Mouse (Mus musculus): ENCODE measurements at regions not wholly inside any gene's neighbourhood (a gene's known extent, or its start where the extent isn't known, plus 50 kb on each side); places are given as distances from the start of the nearest gene placed in this dataset.
A peak's percentile ranks its signal among the peaks of the same experiment; 100 is the strongest.

DNA sequence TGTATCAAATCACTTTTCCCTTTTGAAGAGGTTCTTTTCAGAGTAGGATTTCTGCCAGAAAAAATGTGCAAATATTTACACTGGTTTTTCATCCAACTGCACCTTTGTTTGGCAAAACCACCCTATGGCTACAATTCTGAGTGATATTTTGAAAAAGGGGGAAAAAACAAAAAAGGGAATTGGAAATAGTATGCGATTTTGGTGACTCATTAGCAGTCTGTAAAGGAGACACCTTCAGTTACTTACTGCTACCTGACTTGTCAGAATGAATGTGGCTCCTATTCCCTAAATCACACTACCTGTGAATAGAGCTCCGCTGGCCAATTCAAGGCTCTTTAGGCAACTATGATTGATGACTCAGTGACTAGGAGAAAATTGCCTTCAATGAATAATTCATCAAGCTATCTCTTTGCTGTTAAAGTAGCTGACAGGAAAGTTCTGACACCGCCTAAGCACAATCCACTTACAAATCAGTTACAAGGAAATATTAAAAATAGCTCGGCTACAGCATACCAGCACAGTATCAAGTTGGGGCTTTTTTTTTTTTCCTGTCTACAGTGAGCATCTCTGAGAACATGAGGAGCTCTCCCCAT is 560.8 kb downstream of the Gm43517 start:
- no peak for DNase-seq (ENCODE audit: extremely low spot score in 1 of 2, low spot score in 1 of 2)

DNA sequence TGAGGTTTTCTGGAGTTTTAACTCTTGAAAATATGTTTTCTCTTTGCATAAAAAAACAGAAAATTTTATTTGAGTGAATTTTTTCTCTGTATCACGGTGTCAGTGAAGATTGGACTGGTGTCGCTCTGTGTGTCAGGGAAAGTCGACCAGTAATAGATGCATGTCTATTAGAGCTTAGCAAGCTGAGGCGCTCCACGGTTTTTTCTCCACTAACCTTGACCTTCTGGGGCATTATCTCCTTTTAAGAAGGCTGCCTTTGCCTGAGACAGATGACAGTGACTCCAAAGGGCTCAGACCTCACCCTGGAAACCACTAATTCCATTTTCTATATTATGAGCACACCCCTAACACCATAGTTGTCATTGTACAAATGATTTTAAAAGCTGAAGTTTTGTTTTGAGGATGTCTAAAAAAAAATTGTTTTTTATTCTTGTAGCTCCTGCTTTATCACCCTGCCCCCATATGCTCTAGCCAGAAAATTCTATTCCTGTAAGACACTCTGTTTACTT is 561.8 kb downstream of the Gm43517 start:
- no peak for DNase-seq (ENCODE audit: extremely low spot score in 1 of 2, low spot score in 1 of 2)

DNA sequence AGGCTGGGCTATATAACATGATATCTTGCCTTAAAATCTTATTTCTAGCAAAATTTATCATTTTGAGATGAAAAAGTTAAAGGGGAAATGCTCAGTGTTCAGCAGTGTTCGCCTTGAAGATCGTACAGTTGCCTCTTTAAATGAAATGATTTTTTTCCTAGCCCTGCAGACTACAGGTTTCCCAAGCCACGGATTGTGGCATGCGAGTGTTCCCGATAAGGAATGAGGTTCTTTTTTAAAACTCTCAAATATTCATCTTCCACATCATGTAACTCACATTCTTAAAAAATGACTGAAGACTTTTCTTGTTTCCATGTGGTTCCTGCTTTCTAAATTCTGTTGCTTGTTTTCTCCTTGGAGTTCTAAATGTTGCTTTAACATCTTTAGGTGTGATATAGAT is 566.0 kb downstream of the Gm43517 start:
- DNase-seq (ENCODE audit: extremely low spot score in 1 of 2, low spot score in 1 of 2) = no peak

DNA sequence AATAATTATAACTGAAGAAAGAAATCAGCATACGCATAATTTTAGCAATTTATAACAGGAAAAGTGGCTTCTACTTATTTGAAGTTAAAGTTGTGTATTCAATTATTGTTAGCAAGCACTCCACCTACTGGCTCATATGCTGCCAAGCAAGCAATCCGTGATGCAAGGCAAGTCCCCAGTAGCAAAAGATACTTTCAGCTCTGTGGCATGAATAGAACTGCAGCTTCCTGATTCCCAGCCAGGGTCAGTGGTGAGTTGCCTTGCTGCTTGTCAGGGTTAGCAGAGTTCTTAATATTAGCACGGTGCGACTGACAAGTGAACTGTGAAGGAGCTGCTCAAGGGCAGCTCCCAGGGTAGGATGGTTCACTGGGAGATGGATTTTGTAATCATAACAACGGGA is 566.8 kb downstream of the Gm43517 start:
- peak in 1 of 2 experiments; percentile 42 for DNase-seq (ENCODE audit: extremely low spot score in 1 of 2, low spot score in 1 of 2)

DNA sequence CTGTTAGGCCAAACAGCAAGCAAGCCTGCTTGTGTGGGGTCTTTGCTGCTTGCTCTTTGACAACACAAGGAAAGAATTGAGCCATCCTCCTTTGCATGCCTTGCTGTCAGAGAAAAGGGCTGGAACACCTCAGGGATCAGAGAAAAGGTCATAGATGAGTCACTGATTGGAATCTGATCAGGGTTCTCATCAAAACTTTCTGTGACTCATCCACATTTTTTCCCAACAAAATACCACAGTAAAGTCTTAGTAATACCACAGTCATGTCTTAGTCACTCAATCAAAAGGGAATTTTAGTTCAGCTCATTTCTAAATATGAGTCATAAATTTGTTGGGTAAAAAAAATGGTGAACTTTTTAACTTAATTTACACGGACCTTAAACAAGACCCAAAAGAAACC is 583.1 kb downstream of the Gm43517 start:
- no peak for DNase-seq (ENCODE audit: extremely low spot score in 1 of 2, low spot score in 1 of 2)

DNA sequence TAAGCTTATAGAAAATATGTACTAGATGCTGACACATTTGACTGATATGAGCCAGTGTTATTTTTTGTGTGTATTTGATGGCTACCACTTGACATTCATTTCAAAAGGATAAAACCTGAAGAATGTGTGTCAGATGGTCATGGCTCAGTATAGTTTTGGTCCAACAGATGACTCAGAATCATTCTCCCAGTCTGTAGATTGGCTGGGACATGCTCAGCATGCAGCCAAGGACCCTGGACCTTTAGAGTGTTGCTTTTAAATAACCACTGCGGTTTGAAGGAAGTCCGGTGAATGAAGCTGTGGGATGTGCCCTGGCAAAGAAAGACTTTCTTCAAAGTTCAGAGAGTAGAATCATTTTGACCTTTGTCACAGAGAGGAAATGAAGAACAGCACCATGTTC is 584.6 kb downstream of the Gm43517 start:
- DNase-seq (ENCODE audit: extremely low spot score in 1 of 2, low spot score in 1 of 2) = no peak

DNA sequence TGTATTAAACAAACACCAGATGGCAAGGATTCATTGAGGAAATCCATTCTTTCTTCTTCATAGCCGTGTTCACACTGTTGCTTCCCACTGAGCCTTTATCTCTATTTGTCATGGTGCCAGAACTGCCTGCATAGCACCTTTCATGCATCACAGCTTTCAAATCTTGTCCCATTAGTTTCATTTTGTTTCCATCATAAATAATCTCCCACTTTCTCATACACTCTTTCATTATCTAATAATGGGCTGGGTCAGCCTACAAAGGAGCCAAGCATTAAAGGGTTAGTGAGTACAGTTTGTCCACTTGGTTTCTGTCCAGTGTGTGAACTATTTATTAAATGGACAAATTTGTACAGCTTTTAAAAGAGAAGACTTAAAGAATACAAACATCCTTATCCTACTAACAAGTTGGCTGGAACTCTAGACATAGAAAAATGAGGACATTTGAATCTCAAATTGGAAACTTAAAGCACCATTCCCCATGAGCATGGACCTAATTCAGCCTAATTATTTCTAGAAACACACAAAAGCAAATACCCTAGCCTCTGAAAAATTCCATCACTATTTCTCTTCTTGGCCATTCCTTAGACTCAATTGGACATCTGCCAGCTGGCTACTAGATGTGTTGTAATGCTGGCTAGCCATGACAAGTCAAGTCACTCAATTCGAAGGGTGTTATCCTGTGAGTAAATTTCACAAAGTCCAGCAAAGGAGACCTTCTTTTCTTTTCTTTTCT is 589.8 kb downstream of the Gm43517 start:
- no peak for DNase-seq (ENCODE audit: extremely low spot score in 1 of 2, low spot score in 1 of 2)

DNA sequence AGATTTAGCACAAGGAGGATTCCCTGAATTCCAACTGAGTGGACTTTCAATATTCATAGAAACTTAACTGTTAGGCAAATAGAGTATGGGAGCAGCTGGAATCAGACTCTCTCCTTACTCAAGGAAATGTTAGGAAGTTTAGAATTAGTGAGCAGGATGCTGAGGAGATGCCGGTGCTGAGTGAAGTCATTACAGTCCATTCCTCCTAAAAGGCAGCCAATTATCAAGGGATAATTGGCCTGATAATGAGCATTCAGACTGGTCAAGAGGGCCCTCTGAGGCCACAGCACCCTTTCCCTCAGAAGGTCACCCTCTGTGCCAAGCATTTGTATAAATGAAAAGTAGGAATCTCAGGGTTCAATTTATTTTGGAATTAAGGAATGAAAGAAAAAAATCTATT is 590.6 kb downstream of the Gm43517 start:
- no peak for DNase-seq (ENCODE audit: extremely low spot score in 1 of 2, low spot score in 1 of 2)

DNA sequence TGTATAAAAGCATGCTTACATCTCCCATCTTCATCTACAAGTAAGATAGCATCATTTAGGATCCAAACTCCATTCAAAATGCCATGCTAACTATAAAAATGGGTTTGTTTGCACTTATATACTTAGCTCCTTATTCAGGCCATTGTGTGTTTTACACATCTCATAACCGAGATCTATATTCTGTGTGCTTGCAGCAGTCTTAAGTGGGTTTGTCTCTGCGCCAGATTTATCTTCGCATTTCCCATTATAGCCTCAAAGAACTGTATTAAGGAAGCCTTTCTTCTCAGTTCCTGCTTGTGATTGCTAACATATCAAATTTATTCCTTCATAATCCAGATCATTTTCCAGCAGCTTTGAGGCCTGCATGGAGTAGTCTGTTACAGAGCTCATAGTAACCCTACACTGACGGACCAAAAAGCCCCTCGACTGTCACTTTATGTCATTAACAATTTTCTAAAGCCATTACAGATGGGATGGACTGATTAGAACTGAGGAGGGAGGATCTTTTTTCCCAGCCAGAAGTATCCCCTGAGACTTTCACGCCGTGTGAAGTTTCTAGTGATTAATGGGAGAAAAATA is 607.6 kb downstream of the Gm43517 start:
- DNase-seq (ENCODE audit: extremely low spot score in 1 of 2, low spot score in 1 of 2) = no peak

DNA sequence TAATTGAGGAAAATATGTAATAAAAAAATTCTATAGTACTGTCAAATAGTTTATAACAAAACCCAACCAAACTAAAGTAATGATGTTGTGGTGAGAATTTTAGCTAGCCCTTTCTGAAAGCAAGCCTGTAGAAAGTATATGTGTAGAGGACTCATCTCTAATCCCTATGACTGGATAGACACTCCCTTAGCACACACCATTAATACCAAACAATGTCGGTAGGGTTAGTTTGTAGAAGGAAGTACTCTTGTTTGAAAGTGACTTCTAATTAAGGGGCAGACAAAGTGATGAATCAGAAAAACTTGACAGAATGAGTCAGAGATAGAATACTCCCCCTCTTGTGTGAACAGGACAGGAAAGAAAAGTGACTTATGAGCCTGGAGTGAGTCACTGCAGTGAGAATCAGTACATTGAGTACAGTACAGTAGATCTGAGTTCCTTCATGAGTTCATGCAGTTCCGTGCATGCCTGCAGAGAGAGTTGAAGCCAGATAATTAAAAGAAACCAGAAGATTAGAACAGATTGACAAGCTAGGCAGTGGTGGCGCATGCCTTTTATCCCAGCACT is 610.0 kb downstream of the Prkd1 start:
- DNase-seq (ENCODE audit: extremely low spot score in 1 of 2, low spot score in 1 of 2) = no peak

DNA sequence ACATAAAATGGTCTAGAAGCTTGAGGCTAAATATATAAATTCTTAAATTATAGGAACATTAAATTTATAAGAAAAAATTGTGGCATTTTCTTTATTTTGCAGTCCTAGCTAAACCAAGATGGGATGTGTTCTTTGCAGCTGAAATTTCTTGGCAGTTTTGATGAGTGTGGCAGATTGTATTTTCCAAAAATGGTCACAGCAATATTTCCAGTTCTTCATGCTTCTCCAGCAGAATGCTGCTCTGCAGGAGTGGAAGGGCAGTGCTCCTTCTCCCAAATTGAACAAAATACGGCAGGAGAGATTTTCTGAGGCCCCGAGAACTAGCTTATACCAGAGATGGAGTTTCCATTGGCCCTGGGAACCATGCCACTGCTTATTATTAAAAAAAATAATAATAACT is 587.6 kb downstream of the Prkd1 start:
- DNase-seq (ENCODE audit: extremely low spot score in 1 of 2, low spot score in 1 of 2) = no peak

DNA sequence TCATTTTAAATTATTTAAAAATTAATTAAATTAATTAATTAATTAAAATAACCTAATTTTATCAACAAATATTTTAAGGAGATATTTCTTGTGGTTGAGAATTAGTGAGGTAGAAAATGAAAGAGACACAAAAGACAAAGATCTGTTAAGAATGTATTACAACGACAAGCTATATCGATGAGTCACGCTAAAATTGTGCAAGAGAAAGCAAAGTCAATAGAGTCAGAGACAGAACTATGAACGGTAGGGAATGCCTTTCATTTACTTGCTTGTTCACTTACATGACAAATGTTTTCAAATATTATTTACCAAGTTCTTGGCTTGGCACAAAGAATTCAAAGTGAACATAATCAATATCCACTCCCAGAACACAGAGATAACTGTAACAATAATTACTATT is 582.5 kb downstream of the Prkd1 start:
- no peak for DNase-seq (ENCODE audit: extremely low spot score in 1 of 2, low spot score in 1 of 2)

DNA sequence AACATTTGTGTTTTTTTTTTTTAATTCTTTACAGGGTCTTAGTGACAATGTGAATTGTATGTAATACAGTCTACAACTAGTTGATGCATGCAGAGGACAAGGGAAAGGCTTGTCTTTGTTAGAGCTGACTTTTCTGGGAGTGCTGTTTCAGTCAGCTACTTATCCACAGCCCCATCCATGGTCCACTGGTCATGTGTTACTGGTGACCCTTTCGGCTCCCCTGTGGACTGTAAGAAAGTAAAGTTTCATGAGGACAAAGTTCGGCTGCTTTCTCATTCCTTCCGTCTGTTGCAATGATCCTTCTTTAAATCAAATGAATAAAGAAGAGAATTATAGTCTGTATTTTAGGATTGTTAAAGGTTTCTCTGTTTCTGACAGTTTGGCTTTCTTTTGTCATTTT is 577.1 kb downstream of the Prkd1 start:
- DNase-seq (ENCODE audit: extremely low spot score in 1 of 2, low spot score in 1 of 2) = no peak

DNA sequence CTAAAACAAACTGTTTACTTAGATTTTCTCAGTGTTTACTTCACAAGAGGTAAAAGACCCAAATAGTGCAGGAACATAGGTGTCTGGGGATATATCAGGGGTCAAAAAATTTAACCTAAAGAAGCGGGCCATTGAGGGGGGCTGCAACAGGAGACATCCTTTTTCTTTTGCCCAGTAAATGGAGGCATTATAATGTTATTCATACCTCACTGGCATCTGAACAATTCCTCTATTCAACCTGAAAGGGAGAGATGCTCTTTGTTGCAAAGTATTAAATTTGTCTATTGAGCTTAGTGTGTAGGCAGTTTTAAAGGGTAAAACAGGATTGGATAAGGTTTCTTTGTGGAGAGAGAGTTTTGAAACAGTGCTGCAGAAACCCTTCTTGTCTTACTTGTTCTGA is 576.5 kb downstream of the Prkd1 start:
- no peak for DNase-seq (ENCODE audit: extremely low spot score in 1 of 2, low spot score in 1 of 2)

DNA sequence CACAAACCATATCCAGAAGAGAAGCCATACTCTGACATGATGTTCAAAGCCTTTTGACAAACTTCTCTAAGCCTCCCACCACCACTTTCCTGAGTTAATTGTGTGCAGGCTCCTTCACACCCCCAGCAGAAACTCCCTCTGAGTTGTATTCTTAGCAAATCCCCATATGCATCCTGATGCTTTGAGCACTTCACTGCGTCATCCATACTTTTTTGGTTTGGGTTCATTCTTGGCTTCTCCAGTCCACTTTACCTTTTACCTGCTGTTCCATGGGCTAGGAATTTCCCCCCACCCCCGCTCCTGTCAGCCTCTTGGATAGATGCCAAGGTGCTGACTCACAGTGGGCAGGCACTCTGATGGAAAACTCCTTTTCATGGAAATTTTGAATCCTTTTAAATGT is 575.2 kb downstream of the Prkd1 start:
- DNase-seq (ENCODE audit: extremely low spot score in 1 of 2, low spot score in 1 of 2) = no peak

DNA sequence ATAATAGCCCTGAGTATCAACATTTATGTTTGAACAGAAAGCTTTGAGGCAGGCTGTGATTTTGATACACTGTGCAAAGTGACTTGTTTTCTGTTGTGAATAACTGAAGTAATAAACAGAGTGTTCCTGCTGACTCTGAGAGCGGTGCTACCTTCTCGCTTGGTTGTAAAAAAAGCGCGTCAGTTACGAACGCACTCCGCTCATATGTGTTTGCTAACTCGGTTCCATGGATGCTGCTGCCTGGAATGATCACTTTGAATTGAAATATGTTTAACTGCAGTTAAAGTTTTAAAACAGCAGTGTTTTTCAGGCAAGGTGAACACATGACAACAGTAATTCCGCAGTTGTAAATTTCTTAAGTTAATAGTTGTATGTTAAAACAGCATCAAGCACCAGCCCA is 567.7 kb downstream of the Prkd1 start:
- no peak for DNase-seq (ENCODE audit: extremely low spot score in 1 of 2, low spot score in 1 of 2)

DNA sequence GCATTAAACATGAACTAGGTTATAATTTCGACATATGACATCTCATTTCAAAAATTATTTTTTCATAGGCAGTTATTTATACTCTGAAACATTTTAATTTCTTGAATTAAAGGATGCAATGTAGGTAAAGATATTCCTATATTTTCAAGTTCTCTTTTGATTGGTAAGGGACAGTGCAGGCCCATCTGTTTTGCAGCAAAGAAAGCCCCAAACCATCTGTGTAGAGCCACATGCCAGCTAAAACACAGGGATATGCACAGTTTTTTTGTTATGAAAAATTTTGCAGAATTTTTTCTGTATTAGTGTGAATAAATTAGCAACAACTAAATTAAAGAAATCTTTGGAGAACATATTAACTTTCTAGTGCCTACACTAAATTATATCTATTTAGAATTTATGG is 567.3 kb downstream of the Prkd1 start:
- DNase-seq (ENCODE audit: extremely low spot score in 1 of 2, low spot score in 1 of 2) = no peak

DNA sequence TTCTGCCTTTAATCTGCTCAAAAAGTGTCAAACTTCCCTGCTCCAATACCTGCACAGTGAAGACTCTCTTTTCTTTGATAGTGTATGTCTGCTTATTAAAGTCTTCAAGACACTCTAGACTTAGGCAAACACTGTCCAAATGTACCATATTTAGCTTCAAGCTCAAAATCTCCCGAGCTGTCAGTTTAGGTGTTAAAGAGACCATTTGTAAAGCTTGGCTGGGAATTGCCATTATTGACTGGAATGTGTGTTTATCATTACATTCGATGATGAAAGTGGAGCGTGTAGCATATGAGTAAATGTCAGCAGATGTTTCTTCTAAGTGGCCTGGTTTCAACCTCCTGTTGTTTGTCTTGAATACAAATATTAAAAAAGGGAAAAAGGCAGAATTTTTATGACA is 564.4 kb downstream of the Prkd1 start:
- no peak for DNase-seq (ENCODE audit: extremely low spot score in 1 of 2, low spot score in 1 of 2)

DNA sequence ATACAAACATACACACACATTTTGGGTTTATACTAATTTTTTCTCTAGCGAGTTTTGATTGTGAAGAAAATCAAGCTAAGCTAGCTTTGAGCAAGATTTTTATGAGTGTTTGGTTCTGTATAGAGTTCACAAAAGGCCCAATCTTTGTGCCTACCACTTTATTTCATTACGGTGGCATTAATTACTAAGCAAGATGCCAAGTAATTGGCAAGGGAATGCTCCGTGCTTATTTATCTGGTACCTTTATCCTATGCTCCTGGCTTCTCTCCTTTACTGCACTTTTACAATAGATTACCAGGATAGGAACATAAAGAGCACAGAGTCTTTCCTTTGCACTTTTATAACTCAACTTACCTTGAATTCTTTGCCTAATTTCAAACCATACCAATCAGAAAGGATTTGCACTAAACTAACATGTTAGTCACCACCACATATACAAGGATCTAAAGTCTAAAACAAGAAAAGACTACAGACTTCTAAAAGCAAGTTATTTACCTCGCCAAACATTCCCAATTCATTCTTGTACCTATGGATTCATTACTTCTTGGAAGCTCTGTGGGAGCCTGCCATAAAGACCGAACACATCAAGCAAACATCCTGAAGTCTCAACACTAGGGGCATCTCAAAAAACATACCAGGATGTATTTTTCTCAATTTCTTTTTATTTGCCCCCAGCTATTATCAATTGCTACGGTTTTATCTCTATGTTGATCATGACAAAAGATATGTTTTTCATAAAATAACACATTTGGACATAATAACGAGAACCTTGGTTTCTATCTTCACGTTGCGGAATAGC is 537.5 kb downstream of the Prkd1 start:
- no peak for DNase-seq (ENCODE audit: extremely low spot score in 1 of 2, low spot score in 1 of 2)

DNA sequence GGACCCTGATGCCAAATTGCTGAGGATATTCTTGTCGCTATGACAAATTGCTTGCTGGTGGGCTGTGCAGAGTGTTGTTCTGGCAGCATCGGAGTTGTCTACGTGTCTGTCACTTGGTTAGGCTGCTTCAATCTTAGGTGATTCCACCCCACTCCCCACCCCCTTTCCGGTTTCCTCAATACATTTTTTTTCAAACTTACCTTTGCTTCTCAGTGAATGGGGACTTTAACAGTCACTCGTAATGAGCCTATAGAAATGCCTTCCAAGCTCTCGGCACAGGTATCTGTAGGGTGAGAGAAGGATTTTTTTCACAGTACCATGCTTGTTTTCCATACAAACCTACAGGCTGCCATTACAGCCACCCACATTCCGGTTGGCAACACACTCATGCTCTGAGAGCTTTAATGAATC is 536.8 kb downstream of the Prkd1 start:
- DNase-seq (ENCODE audit: extremely low spot score in 1 of 2, low spot score in 1 of 2) = peak in 1 of 2 experiments; percentile 35

DNA sequence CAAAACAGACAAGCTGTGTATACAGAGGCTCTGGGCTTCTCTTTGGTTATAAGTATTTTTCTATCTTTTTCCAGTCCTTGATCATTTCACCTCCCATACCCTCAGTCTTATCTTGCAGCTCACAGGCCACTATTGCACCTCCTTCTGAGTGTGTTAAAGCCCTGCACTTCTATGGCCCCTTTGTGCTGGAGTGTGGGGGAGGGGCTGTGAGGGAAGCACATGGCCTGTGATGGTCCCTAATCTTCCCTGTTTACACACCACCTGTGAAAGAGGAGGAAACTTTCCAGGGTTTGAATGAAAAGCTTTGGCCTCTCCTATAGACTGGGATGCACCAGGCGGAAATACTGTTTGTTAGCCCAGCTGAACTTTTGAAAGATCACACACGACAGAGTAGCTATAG is 533.0 kb downstream of the Prkd1 start:
- no peak for DNase-seq (ENCODE audit: extremely low spot score in 1 of 2, low spot score in 1 of 2)
